Mouse (Mus musculus): Measurements from ENCODE around the gene Nacc2.

DNA sequence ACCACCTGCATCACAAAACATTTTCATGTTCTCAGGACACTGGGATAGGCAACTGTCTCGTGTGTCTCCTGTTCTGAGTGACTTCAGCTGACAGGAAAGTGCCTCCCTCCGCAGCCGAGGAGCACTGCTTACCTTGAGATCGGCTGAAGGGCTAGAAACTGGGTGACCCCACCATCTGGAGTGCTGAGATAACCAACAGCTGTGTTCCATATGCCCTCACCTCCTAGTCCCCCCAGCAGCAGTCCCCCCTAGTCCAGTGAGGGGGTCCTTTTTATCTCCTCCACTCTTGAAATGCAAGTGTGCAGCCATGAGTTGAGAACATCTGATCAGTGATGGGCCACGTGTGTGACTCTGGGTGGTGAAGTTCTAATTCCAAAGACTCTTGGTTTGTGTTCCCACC, 74.2 kb downstream of the Nacc2 start:
- no peak for TF ChIP-seq CTCF (IDR thresholded peaks at IDR 0.05; ENCODE audit: low read depth)
- TF ChIP-seq EP300 (optimal IDR thresholded peaks at IDR 0.05) = no peak

Measured in stomach, postnatal 0 days (tissue).